Comparison of ENCODE assay signal across 29 mouse cellular contexts in the genomic region with DNA sequence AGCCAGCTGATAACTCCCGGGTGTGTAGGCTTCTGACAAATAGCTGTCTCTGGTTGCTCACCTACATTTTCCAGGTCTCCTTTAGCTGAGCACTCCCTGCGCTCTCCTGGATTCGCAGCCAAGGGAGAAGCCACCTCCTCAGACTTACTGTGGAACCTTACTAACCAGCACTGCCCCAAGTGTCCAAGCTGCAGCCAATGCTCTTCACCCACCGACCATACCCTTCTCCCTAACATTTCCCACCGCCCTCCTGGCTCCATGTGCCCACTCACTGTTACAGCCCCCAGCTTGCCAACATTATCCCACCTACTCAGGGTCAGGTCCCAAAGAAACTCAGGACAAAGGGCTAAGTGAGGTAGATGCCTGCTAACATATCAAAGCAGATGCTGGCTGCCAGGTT.
DNase-seq lines count a peak whose midpoint lies in the region; ATAC-seq lines count a peak whose summit lies in the region.
"Had no signal": no experiment of that assay in that cellular context is flagged by ENCODE, and none has a peak within 500 bp of the region (broad histone marks: within the 10 kb centered on the region; RNA-seq: fewer than 3 reads in every experiment).

No protein-coding gene starts in this region.

- DNase-seq in cerebellum, adult 11-12 months, result peak; percentile 15
- DNase-seq in cerebellum, adult 9-10 months, result no peak
- peak; percentile 65 for DNase-seq in heart, embryonic 10.5 days (ENCODE audit: low spot score)
- peak; percentile 2 for DNase-seq in right cerebral cortex, postnatal 25 days
- DNase-seq in right cerebral cortex, postnatal 4 days, result no peak
- no peak for DNase-seq in adipocyte (ENCODE audit: low spot score)
- DNase-seq: adrenal gland, adult 2 months; adrenal gland, postnatal 14 days; B cell, adult 2 months; cerebellum, adult 18-20 months; cerebellum, postnatal 14 days; embryo, embryonic 11 days; gastrocnemius, postnatal 14 days; heart, adult 18-20 months; heart, postnatal 10 days; heart, postnatal 36 days; kidney, adult 11 months had no signal

- no peak overlapping the region for H3K9ac ChIP-seq in heart, embryonic 12.5 days
- H3K9ac ChIP-seq: embryonic facial prominence, embryonic 13.5 days; forebrain, embryonic 13.5 days; heart, embryonic 15.5 days; hindbrain, embryonic 13.5 days; intestine, embryonic 15.5 days had no signal

- H3K4me3 ChIP-seq in heart, embryonic 10.5 days, result no peak overlapping the region
- H3K4me3 ChIP-seq in heart, embryonic 12.5 days, result no peak overlapping the region
- H3K4me3 ChIP-seq: embryonic facial prominence, embryonic 10.5 days; embryonic facial prominence, embryonic 13.5 days; erythroblast, embryonic 14.5 days; forebrain, embryonic 13.5 days; heart, embryonic 15.5 days; hindbrain, embryonic 10.5 days; hindbrain, embryonic 13.5 days; intestine, embryonic 15.5 days had no signal

- no peak for ATAC-seq in heart, embryonic 12.5 days (ENCODE audit: insufficient number of reproducible peaks, low FRiP score)
- ATAC-seq: intestine, embryonic 15.5 days; Patski had no signal

- no peaks in the 10 kb centered on the region for H3K9me3 ChIP-seq in heart, embryonic 10.5 days
- H3K9me3 ChIP-seq in heart, embryonic 12.5 days (replicated peaks), result no peaks in the 10 kb centered on the region
- H3K9me3 ChIP-seq: embryonic facial prominence, embryonic 10.5 days; embryonic facial prominence, embryonic 13.5 days; forebrain, embryonic 13.5 days; G1E; heart, embryonic 15.5 days; hindbrain, embryonic 10.5 days; hindbrain, embryonic 13.5 days; intestine, embryonic 15.5 days had no signal

- H3K27me3 ChIP-seq in heart, embryonic 10.5 days (ENCODE audit: insufficient read depth, poor library complexity, severe bottlenecking), result no peaks in the 10 kb centered on the region
- H3K27me3 ChIP-seq in heart, embryonic 12.5 days (replicated peaks), result 0 out of 2 replicates have a peak, but pooled peaks cover 3% of the 10 kb centered on the region
- H3K27me3 ChIP-seq: embryonic facial prominence, embryonic 13.5 days; forebrain, embryonic 13.5 days; heart, embryonic 15.5 days; hindbrain, embryonic 13.5 days; intestine, embryonic 15.5 days had no signal

- no peaks in the 10 kb centered on the region for H3K36me3 ChIP-seq in heart, embryonic 10.5 days
- no peaks in the 10 kb centered on the region for H3K36me3 ChIP-seq in heart, embryonic 12.5 days
- H3K36me3 ChIP-seq: embryonic facial prominence, embryonic 10.5 days; embryonic facial prominence, embryonic 13.5 days; G1E; heart, embryonic 15.5 days; hindbrain, embryonic 10.5 days; intestine, embryonic 15.5 days had no signal

- no peaks in the 10 kb centered on the region for H3K4me1 ChIP-seq in heart, embryonic 10.5 days
- no peaks in the 10 kb centered on the region for H3K4me1 ChIP-seq in heart, embryonic 12.5 days (replicated peaks)
- H3K4me1 ChIP-seq: embryonic facial prominence, embryonic 13.5 days; heart, embryonic 15.5 days; intestine, embryonic 15.5 days had no signal

- WGBS in heart, embryonic 10.5 days, result 62% methylated on average over 5 of the region's 5 CpGs
- 73% methylated on average over 5 of the region's 5 CpGs for WGBS in heart, embryonic 12.5 days

- H3K27ac ChIP-seq in heart, embryonic 10.5 days, result no peak overlapping the region
- no peak overlapping the region for H3K27ac ChIP-seq in heart, embryonic 12.5 days (ENCODE audit: poor library complexity, severe bottlenecking)
- H3K27ac ChIP-seq: embryonic facial prominence, embryonic 10.5 days; embryonic facial prominence, embryonic 13.5 days; forebrain, embryonic 13.5 days; heart, embryonic 15.5 days; hindbrain, embryonic 10.5 days; hindbrain, embryonic 13.5 days; intestine, embryonic 15.5 days had no signal

- no peak overlapping the region for H3K4me2 ChIP-seq in heart, embryonic 12.5 days
- H3K4me2 ChIP-seq: embryonic facial prominence, embryonic 13.5 days; forebrain, embryonic 13.5 days; heart, embryonic 11.5 days; heart, embryonic 15.5 days; hindbrain, embryonic 13.5 days; intestine, embryonic 15.5 days had no signal

Comparison
In these comparisons a context has a peak if more than half of its experiments do, and no peak if none do; other contexts are left out.
1. DNase-seq: peak in cerebellum, adult 11-12 months (single experiment), heart, embryonic 10.5 days (single experiment) and right cerebral cortex, postnatal 25 days (single experiment); none in cerebellum, adult 9-10 months (single experiment), right cerebral cortex, postnatal 4 days (single experiment) and adipocyte (single experiment).